Mouse (Mus musculus): ENCODE measurements around the gene Jam3.

The Jam3 gene

GRCm38 (mm10) chr9:27166981-27167380 lies 11.8 kb upstream of the Jam3 start:
- peak; percentile 56 to 67 for DNase-seq

GRCm38 (mm10) chr9:27165596-27165995 lies 10.4 kb upstream of the Jam3 start:
- no peak for DNase-seq

- no peak for DNase-seq
These were observed 9.7 kb upstream of the Jam3 start for GRCm38 (mm10) chr9:27164957-27165356.

GRCm38 (mm10) chr9:27163661-27164060 lies 8.4 kb upstream of the Jam3 start:
- peak in 1 of 2 experiments; percentile 62 for DNase-seq

- no peak for DNase-seq
These were observed 1.4 kb downstream of the Jam3 start for GRCm38 (mm10) chr9:27153861-27154260.

- no peak for DNase-seq
These were observed 5.4 kb downstream of the Jam3 start for GRCm38 (mm10) chr9:27149836-27150235.

GRCm38 (mm10) chr9:27148631-27149471 lies 6.4 kb downstream of the Jam3 start:
- DNase-seq: peak; percentile 59 to 84

GRCm38 (mm10) chr9:27147946-27148345 lies 7.3 kb downstream of the Jam3 start:
- peak in 1 of 2 experiments; percentile 26 for DNase-seq

GRCm38 (mm10) chr9:27146826-27147225 lies 8.4 kb downstream of the Jam3 start:
- no peak for DNase-seq

GRCm38 (mm10) chr9:27144996-27145395 lies 10.2 kb downstream of the Jam3 start:
- no peak for DNase-seq

- DNase-seq: no peak
These were observed 10.9 kb downstream of the Jam3 start for GRCm38 (mm10) chr9:27144271-27144840.

- peak in 1 of 2 experiments; percentile 21 for DNase-seq
These were observed 14.7 kb downstream of the Jam3 start for GRCm38 (mm10) chr9:27140432-27141065.

- DNase-seq: no peak
These were observed 18.6 kb downstream of the Jam3 start for GRCm38 (mm10) chr9:27136651-27137050.

- DNase-seq: no peak
These were observed 19.8 kb downstream of the Jam3 start for GRCm38 (mm10) chr9:27135372-27135771.

- peak in 1 of 2 experiments; percentile 81 for DNase-seq
These were observed 20.8 kb downstream of the Jam3 start for GRCm38 (mm10) chr9:27134410-27134809.

GRCm38 (mm10) chr9:27128629-27129028 lies 26.6 kb downstream of the Jam3 start:
- peak; percentile 42 to 75 for DNase-seq

GRCm38 (mm10) chr9:27126543-27126942 lies 28.7 kb downstream of the Jam3 start:
- DNase-seq: no peak

GRCm38 (mm10) chr9:27125450-27125849 lies 29.8 kb downstream of the Jam3 start:
- peak in 1 of 2 experiments; percentile 43 for DNase-seq

GRCm38 (mm10) chr9:27123947-27124346 lies 31.3 kb downstream of the Jam3 start:
- DNase-seq: no peak

GRCm38 (mm10) chr9:27122963-27123362 lies 32.3 kb downstream of the Jam3 start:
- DNase-seq: no peak

- DNase-seq: no peak
These were observed 33.1 kb downstream of the Jam3 start for GRCm38 (mm10) chr9:27122076-27122475.

- no peak for DNase-seq
These were observed 34.0 kb downstream of the Jam3 start for GRCm38 (mm10) chr9:27121254-27121653.

GRCm38 (mm10) chr9:27111756-27112155 lies 43.5 kb downstream of the Jam3 start:
- DNase-seq: no peak

GRCm38 (mm10) chr9:27110681-27111080 lies 44.5 kb downstream of the Jam3 start:
- no peak for DNase-seq
